Mouse (Mus musculus): ENCODE data around the gene Dazap1.

Dazap1 gene

DNA sequence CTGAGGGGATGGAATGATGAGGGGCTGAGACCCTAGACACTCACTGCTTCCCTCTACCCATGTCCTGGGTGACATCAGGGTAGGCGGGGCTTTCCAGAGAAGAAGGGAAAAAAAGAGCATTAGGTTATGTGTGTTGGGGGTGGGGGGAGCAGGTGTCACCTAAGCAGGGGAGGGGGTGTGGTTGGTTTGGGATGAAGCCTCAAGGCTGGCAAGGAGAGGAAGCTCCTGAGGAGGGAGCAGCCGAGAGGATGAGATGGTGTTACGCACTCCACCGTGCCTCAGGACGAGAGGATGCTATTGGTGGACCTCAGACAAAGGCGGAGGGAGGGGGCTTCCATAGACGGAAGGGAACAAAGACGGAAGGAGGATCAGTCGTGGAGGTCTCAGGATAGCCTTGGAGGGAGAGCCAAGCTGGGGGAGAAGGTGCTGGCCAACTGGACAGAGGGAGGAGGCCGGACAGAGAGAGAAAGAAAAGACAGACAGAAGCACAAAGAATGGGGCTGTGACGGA is 39.4 kb downstream of the Dazap1 start:
- peak; percentile 80 to 84 for DNase-seq

DNA sequence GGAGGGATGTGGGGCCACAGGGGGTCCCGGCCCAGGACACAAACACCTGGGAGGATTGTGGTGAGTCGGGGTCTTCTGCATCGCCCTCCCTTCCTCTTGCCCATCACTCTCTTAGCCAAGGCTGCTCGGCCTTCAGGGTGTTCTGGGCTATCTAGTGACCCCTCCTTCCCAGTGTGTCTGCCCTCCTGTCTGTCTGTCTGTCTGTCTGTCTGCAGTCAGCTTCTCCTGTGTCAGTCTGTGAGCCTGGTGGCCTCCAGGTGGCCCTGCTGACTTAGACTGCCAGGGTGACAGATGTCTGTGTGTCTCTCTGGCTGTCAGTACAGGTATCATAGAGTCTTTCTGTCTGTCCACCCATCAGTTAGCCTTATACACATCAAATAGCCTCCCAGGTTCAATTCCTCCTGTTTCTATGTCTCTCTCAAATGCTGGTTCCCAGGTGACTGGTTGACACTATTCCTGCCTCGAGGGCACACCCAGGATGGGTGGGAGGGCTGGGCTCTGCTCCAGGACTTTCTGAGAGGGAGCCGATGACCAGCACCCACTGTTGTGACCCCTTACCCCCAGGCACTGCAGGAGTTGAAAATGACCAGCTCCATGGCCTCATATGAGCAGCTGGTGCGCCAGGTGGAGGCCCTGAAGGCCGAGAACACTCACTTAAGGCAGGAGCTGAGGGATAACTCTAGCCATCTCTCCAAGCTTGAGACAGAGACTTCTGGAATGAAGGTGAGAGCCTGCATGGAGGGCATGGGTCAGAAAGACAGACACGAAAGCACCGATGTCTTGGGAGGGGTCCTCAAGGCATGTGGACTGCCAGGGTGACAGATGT is 40.2 kb downstream of the Dazap1 start:
- DNase-seq: peak in 1 of 2 experiments; percentile 59

DNA sequence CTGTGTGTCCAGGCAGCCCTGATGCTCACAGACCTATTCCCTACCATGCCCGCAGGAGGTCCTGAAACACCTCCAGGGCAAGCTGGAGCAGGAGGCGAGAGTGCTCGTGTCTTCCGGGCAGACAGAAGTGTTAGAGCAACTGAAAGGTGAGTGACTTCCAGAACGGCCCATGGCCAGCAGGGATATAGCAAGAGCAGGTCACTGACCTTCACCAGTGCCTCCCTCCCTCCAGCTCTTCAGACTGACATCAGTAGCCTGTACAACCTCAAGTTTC is 40.7 kb downstream of the Dazap1 start:
- peak in 1 of 2 experiments; percentile 57 for DNase-seq

DNA sequence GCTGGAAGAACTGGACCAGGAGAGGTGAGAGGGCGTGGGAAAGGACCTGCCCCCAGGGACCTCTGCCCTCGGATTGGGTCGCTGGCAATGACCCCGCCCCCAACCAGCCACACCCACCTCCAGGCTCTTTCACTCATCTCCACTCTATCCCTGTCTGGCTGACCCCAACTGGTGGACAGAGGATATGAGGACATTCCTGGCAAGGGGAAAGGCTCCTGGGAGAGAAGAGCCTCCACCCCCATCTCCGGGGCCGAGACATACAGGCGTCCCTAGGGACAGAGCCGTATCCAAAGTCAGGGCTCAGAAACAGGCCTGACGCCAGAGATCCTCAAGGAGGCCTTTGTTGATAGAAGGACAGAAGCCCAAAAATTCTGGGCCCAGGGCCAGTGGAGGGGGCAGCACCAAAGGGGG is 41.2 kb downstream of the Dazap1 start:
- DNase-seq: peak; percentile 67 to 77

DNA sequence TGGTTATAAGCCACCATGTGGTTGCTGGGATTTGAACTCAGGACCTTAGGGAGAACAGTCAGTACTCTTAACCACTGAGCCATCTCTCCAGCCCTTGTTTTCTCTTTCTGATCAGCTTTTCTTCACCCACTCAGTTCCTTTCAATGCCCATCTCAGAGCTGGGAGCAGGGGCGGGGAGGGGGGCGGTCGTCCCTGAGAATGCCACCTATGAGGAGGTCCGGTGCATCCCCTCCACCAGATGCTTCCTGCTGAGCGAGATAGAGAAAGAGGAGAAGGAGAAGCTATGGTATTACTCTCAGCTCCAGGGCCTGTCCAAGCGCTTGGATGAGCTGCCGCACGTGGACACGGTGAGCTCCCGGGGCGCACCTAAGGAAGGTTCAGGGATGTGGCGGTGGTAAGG is 43.2 kb downstream of the Dazap1 start:
- DNase-seq: no peak

DNA sequence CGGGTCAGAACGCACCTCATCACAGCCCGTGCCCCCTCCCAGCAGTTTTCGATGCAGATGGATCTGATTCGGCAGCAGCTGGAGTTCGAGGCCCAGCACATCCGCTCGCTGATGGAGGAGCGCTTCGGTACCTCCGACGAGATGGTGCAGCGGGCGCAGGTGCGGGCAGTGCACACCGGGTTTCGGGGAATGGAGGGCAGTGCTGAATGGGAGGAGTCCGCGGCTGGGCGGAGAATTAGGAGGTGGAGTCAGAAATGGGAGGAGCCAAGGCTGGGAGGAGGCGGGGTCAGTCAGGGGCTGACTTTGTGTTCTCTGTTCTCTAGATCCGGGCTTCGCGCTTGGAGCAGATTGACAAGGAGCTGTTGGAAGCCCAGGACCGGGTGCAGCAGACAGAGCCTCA is 43.6 kb downstream of the Dazap1 start:
- DNase-seq: peak in 1 of 2 experiments; percentile 47

DNA sequence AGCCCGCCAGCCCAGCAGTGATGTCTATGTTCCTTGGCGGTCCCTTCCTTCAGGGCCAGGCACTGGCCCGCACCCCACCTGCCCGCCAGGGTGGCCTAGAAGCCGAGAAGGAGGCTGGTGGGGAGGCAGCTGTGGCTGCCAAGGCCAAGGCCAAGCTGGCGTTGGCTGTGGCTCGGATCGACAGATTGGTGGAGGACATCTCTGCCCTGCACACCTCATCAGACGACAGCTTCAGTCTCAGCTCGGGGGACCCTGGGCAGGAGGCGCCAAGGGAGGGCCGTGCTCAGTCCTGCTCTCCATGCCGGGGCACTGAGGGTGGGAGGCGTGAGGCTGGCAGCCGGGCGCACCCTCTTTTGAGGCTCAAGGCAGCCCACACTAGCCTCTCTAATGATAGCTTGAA is 50.3 kb downstream of the Dazap1 start:
- DNase-seq: peak; percentile 66

DNA sequence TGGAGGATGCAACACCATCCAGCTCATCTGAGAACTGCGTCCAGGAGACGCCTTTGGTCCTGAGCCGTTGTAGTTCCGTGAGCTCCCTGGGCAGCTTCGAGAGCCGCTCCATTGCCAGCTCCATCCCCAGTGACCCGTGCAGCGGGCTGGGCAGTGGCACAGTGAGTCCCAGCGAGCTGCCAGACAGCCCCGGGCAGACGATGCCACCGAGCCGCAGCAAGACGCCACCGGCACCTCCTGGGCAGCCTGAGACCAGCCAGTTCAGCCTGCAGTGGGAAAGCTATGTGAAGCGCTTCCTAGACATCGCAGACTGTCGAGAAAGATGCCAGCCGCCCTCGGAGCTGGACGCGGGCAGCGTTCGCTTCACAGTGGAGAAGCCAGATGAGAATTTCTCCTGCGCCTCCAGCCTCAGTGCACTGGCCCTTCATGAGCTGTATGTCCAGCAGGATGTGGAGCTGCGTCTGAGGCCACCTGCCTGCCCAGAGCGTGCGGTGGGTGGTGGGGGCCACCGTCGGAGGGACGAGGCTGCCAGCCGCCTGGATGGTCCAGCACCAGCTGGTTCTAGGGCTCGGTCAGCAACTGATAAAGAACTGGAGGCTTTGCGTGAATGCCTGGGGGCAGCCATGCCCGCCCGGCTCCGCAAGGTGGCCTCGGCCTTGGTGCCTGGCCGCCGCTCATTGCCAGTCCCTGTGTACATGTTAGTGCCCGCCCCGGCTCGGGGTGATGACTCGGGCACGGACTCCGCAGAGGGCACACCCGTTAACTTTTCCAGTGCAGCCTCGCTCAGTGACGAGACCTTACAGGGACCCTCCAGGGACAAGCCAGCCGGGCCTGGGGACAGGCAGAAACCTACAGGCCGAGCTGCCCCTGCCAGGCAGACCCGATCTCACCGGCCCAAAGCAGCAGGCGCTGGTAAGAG is 51.6 kb downstream of the Dazap1 start:
- DNase-seq: peak; percentile 56 to 58

DNA sequence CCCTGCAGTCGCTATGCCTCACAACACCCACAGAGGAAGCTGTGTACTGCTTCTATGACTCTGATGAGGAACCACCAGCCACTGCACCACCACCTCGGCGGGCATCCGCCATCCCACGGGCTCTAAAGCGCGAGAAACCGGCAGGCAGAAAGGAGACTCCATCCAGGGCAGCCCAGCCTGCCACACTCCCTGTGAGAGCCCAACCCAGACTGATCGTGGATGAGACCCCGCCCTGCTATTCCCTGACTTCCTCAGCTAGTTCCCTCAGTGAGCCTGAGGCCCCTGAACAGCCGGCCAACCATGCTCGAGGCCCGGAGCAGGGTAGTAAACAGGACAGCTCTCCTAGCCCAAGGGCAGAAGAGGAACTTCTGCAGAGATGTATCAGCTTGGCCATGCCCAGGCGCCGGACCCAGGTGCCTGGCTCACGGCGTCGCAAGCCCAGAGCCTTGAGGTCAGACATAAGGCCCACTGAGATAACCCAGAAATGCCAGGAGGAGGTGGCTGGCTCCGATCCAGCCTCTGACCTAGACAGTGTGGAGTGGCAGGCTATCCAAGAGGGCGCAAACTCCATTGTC is 52.4 kb downstream of the Dazap1 start:
- peak; percentile 67 to 75 for DNase-seq

DNA sequence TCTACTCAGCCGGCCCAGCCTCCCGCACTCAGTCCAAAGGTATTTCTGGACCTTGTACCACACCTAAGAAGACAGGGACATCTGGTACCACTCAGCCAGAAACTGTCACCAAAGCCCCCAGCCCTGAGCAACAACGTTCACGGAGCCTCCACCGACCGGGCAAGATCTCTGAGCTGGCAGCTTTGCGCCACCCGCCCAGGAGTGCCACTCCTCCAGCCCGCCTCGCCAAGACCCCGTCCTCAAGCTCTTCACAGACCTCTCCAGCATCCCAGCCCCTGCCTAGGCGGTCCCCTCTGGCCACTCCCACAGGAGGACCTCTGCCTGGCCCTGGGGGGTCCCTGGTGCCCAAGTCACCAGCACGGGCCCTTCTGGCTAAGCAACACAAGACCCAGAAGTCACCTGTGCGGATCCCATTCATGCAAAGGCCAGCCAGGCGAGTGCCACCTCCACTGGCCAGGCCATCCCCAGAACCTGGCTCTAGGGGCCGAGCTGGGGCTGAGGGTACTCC is 53.3 kb downstream of the Dazap1 start:
- DNase-seq: peak; percentile 40

DNA sequence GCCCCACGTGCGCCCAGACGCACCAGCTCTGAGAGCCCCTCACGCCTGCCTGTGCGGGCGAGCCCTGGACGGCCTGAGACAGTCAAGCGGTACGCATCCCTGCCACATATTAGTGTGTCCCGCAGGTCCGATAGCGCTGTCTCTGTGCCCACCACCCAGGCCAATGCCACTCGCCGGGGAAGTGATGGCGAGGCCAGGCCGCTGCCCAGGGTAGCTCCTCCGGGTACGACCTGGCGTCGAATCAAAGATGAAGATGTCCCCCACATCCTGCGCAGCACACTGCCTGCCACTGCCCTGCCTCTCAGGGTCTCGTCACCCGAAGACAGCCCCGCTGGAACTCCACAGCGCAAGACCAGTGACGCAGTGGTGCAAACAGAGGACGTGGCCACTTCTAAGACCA is 54.0 kb downstream of the Dazap1 start:
- peak; percentile 28 to 35 for DNase-seq

DNA sequence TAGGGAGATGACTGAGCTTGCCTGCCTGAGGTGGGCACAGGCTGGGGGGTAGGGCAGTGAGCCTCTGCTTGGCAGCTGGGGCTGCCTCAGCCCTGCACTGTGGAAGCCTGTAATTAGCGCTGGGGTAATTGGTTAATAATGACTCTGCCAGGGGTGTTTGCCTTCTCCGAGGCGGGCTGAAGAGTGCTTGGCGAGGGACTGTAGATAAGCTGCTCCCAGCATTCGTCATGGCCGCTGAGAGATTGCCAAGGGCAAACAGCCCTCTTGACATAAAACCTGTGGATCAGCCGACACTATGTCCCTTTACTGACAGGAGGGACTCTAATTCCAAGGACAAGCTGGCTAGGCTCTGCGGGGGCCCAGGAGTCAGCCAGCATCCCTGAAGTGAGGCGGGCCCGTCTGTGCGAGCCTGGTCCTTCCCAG is 55.1 kb downstream of the Dazap1 start:
- DNase-seq: peak; percentile 45 to 68

DNA sequence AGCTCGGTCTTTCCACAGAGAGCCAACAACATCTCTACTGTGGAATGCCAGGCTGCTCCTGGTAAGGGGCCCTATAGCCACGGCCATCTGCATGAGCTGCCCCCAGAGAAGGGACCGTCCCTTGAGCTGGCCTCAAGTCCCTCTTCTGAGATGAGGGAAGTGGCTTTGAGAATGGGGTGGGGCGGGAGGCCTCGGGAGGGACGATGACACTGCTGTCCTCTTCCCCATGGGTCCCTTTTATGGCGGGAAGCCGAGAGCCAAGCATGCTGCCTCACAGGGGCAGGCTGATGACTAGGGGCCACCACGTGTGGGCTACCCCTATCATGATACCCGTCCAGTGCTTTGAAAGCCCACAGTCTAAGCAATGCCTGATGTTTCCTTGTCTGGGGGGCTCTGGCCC is 55.7 kb downstream of the Dazap1 start:
- peak; percentile 23 to 42 for DNase-seq

DNA sequence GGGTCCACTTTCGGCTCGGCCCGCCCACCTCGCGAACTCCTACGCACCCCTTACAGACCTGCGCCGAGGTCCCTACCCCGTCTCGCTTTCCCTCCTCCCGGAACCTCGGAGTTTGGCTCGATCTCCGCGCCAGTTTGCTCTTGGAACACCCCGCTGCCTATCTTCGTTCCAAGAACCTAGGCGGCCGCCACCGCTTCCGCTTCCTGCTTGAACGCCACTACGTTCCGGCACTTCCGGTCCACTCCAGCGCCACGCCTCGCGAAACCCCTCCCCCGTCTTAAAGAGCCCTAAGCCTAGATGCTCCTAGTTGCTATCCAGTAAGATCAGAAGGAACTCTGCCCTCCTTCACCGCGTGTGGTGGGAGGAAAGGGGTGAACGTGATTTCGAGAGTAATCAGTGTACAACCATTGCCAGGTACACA is 59.1 kb downstream of the Dazap1 start, which contains the start of gene 2310011J03Rik:
Gene 2310011J03Rik (minus strand): TSS at position 198 of the 421 bp plus-strand sequence.
- peak; percentile 91 to 92 for DNase-seq

DNA sequence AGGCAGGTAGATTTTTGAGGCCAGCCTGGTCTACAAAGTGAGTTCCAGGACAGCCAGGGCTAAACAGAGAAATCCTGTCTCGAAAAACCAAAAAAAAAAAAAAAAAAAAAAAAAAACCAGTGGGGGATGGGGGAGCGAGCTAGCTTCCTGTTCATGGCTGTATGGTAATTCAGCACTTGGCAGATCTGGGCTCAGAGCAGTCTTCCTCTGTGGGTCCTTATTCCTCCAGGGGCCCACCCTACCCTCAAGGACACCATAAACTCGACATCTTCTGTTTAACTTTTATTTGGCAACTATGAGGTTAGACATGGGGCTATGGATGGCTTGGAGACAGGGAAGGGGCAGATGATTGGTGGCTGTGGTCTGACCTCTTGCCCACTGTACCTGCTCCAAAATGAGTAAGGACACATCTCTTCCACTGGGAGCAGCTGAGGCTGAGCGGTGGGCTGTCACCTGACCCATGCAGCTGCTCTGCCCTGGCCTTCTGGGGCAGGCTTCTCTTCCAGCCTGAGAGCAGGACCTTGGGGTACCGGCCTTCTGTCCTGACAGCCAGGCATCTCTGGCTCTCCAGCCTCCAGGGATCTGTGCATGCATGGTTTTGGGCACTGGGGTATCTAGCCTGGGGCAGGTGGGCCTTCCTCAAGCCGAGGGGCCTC is 59.9 kb downstream of the Dazap1 start:
- no peak for DNase-seq

DNA sequence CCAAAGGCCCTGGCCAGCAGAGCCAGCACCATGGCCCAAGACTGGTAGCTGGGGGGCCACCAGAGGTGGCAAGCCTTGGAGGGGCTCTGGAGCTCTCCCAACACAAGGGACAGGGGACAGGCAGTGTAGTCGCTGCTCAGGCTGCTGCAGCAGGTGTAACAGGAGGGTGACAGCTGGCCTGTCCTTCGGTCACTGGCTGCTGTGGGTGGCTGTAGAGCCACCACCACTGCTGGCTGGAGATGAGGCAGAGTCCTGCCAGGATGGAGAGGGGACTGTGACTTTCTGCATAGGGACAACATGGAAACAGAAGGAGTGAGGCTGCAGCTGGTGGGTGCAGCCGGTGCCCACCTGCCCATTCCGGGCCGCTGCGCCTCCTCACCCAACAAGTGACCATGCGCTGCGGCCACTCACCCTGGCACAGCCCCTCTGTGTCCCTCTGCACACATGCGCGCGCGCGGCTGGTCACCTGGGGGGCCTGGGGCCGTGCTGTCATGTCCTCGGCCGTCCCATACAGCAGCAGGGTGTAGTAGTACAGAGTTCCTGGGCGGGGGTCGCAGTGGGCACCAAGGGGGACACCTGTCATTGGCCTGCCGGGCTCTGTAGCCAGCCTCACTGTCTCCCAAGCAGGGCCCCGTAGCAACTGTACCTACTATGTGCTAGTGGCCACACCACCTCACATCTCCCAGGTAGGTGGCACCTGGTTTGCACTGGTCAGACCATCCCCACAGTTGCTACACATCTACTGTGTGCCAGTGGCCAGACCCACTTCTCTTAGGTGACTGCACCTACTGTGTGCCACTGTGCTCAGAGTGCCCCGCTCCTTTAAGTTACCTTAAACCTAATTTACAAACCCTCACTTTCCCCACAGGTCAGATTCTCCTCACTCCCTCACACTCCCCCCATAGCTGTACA is 60.6 kb downstream of the Dazap1 start:
- peak in 1 of 2 experiments; percentile 33 for DNase-seq

DNA sequence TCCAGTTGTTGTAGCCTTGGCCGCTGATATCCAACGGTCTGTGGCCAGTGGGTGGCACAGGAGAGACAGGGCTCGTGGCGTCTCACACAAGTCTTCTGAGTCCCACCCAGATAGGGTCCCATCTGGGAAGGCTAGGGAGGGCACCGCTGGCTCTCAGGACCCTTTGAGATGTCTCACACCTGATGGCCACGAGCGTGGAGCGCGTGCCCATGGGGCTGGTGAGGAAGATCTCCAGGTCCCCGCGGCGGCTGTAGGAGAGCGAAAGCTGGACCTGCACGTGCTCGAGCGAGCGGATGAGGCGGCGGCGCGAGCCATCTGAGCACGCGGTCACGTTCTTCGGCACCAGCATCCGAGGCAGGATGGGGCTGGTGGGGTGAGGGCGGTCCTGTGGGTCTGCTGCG is 61.5 kb downstream of the Dazap1 start:
- peak in 1 of 2 experiments; percentile 56 for DNase-seq

DNA sequence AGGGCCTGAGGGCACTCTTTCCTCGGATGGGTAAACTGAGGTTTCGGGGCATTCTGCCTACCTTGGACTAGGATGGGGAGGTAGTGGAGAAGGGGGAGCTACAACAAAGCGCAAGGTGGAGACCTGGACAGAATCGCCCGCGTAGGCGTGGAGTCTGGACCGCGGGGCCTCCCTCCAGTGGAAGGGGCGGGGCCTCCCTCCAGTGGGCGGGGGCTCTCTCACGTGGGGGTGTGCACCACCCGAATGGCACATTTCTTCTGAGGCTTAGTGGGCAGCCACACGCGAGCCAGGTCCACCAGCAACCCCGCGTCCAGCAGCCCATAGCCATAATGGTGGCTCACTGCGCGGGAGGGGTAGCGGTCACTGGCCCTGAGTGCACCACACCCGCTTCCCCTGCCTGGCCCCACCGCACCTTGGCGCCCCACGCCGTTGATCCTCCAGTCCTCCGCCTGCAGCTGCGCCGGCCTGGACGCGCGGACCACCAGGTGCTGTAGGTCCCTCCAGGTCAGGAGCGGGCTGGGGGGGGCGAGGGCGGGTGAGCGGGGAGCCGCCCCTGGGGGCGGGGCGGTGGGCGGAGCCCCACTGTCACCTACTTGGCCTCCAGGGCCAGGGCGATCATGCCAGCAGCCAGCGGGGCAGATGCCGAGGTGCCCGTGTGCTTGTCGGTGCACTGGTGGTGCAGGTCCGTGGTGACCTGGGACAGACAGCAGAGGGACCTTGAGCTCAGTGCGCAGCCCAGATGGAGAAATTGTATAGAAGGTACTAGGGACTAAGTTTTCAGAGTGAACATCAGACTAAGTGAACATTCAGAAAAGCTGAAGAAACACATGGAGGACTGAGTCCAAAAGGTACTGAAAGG is 62.2 kb downstream of the Dazap1 start:
- DNase-seq: peak in 1 of 2 experiments; percentile 74

DNA sequence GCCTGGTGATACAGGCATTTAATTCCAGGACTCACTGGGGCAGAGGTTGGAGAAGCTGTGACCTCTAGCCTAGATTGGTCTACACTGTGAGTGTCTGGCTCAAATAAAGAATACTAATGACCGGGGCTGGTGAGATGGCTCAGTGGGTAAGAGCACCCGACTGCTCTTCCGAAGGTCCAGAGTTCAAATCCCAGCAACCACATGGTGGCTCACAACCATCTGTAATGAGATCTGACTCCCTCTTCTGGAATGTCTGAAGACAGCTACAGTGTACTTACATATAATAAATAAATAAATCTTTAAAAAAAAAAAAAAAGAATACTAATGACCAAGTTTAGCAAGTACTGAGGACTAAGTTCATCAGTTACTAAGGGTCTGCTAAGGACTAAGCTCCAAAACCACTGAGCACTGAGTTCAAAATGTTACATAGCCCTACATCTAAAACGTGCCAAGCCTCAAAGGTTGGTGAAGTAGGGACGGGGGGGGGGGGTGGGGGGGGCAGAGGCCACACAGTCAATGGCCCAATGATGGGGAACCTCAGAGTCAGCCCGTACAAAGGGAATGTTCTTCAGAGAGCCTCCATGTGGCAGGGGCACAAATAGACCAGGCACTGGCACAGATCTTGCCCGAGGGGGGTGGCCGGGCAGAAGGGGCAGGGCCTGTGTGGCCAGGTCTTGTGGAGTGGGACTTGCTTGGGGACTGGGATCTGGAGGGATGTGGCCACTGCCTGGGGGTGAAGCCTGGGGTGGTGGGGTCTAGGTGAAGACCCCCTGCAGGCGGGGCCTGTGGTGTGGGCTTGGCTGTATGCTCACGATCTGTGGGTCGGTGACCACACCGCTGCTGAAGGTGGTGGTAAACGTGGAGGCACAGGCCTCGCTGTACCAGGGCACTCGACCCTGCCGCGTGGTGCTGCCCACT is 63.1 kb downstream of the Dazap1 start:
- DNase-seq: peak in 1 of 2 experiments; percentile 28

Measured in cerebellum, postnatal 14 days (tissue).